Mouse (Mus musculus) ES-E14 (cell line): ENCODE results near the gene 4930415O20Rik.

Experiments used
- CHD2 ChIP-seq: IDR thresholded peaks from 2 replicates; pipeline ENCODE4 v1.6.1; 2014; ENCODE audit warnings: mild to moderate bottlenecking, low read depth, low read length, inconsistent platforms
- HCFC1 ChIP-seq: IDR thresholded peaks from 2 replicates; pipeline ENCODE4 v1.6.1; 2012; ENCODE audit warnings: low read length, inconsistent platforms, borderline replicate concordance; ENCODE audit not compliant: insufficient read depth

DNA sequence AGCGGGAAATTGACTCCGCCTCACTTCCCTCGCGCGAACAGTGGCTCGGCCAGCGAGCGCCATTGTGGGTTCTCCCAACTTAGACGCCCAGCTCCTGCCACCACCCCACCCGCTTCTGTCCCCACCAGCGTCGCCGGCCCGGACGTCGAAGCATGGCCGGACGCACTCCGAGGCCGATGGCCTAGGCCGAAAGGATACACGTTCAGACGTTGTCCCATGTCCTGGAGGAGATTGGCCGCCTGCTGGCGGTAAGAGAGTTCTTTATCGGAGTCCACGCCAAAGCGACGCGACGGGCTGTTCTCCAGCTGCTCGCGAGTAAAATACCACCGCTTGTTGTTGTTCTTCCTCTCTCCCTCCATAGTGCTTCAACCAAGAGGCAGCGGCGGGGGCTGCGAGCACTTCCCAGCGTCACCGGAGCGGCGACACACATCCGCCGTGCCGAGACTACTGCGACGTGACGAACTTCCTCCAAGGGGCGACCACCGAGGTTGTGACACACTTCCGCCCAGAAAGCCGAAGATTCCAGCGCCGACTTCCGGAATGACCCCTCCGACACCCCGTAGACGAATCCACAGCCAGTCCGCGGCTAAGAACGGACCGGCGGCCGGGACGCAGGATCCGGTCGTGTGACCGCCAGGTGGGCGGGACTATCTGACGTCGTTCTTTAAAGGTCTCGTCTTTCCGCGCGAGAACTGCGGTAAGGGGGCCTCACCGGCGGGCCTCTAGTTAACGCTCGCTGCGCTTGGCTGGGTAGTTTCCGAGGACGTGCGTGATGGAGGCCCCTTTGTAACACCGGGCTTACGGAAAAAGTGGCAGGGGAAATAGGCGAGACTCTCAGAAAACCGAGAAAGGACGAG is 3.3 kb upstream of the 4930415O20Rik start:
- TF ChIP-seq CHD2 (peak; percentile 91), HCFC1 (peak; percentile 81)
